Mouse (Mus musculus) embryonic facial prominence, embryonic 13.5 days (tissue): ENCODE data around the gene Tshz2. TPM values are rescaled to one million over a fixed set of nuclear protein-coding genes. Genes with fewer than 3 reads are reported as not detected.

Source experiments
- ATAC-seq: fragments of 200-750 bp; cut with Nextera tagmentation; 2 replicates; pipeline ENCODE4 v1.8.0; 2017; ENCODE audit warnings: low read depth; ENCODE audit not compliant: insufficient number of reproducible peaks, insufficient read depth, low FRiP score, low TSS enrichment
- H3K27ac ChIP-seq: fragments of 300-500 bp; sonication (generic); 2 replicates; pipeline ENCODE4 v1.5.1; 2015; ENCODE audit warnings: moderate library complexity, mild to moderate bottlenecking, inconsistent platforms
- H3K27me3 ChIP-seq: fragments of 300-500 bp; sonication (generic); 2 replicates; pipeline ENCODE4 v1.6.1; 2015; ENCODE audit warnings: mild to moderate bottlenecking, inconsistent platforms
- H3K36me3 ChIP-seq: fragments of 300-500 bp; sonication (generic); 2 replicates; pipeline ENCODE4 v1.6.1; 2015; ENCODE audit warnings: mild to moderate bottlenecking, inconsistent platforms
- H3K4me1 ChIP-seq: fragments of 300-500 bp; sonication (generic); 2 replicates; pipeline ENCODE4 v1.6.1; 2015; ENCODE audit warnings: inconsistent platforms
- H3K4me2 ChIP-seq: fragments of 300-500 bp; sonication (generic); 2 replicates; pipeline ENCODE4 v1.6.1; 2015; ENCODE audit warnings: moderate library complexity, mild to moderate bottlenecking, inconsistent platforms
- H3K4me3 ChIP-seq: fragments of 300-500 bp; sonication (generic); 2 replicates; pipeline ENCODE4 v1.5.1; 2015; ENCODE audit warnings: mild to moderate bottlenecking, inconsistent platforms
- H3K9ac ChIP-seq: fragments of 300-500 bp; sonication (generic); 2 replicates; pipeline ENCODE4 v1.6.1; 2015; ENCODE audit warnings: mild to moderate bottlenecking, inconsistent platforms
- H3K9me3 ChIP-seq: fragments of 300-500 bp; sonication (generic); 2 replicates; pipeline ENCODE4 v1.6.1; 2016; ENCODE audit warnings: inconsistent platforms
- WGBS: fragments of 180-500 bp; shearing (Covaris S2); methylation state at CpG from one replicate; pipeline ENCODE4 v1.1.7; 2015; ENCODE audit warnings: mixed read lengths; 5-methylcytosine and 5-hydroxymethylcytosine counted together
- polyA plus RNA-seq: library from polyadenylated mRNA; unstranded; fragments of >200 nt; fragmentation: Nextera tagmentation; extraction: Ambion mirVana; gene quantifications from 2 replicates; pipeline ENCODE4 v1.2.1, GENCODE M21; 2015

Gene Tshz2
- polyA plus RNA-seq, 1 experiment from 2014 or later: 10.2 TPM

DNA sequence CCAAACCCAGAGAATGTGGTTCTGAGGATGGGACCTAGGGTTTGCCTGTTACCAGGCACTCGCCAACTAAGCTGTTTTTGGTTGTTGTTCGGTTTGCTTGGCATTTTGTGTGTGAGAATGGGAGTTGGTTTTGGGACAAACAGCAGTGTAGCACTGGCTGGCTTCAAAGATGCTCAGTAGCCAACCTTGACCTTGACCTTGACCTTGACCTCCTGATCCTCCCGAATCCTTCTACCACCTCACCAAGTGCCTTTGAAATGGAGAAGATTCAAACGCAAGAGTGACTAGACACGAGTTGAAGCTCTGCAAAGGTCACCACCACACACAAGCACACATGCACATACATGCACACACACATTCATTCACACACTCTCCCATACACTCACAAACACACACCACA lies 470.5 kb downstream of the Tshz2 start:
- H3K4me3 ChIP-seq: no peak overlapping the region
- no peak overlapping the region for H3K27ac ChIP-seq
- peaks cover 14% of the 10 kb centered on the region for H3K36me3 ChIP-seq
- no peak for ATAC-seq
- H3K4me2 ChIP-seq: no peak overlapping the region
- H3K9me3 ChIP-seq: no peaks in the 10 kb centered on the region
- peaks cover 10% of the 10 kb centered on the region; the same call in 1 of the 2 replicates for H3K4me1 ChIP-seq
- H3K9ac ChIP-seq: no peak overlapping the region
- no peaks in the 10 kb centered on the region for H3K27me3 ChIP-seq
- 77% methylated on average over 5 of the region's 5 CpGs for WGBS

DNA sequence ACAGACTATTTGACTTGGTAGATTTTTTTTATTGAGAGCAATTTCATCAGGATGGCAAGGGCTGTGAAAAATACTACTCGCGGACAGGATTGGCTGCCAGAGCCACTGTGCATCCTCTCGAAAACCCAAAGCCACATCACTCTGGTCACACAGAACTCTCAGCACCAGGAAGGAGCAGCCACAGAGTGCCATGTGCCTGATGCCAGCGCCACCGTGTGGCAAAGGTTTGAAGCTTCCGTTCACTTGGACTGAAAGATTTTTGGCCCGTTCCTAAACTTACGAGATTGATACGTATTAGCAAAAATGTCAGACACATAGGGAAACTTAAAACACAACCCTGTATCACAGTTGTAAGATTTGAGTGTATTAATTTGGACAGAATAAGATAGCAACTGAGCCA lies 471.0 kb downstream of the Tshz2 start:
- WGBS: 47% methylated on average over 9 of the region's 9 CpGs
- H3K9ac ChIP-seq: no peak overlapping the region

DNA sequence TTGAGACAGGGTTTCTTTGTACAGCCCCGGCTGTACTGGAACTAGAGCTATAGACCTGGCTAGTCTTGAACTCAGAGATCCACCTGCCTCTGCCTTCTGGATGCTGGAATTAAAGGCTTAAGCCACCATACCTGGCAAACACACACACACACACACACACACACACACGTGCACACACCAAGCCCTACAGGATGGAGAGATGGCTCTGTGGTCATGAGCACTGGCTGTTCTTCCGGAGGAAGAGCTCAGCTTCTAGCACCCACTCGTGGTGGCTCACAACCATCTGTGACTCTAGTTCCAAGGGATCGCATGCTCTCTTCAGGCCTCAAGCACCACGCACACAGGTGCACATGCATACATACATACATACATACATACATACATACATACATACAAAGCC lies 471.6 kb downstream of the Tshz2 start:
- WGBS: 86% methylated on average over 6 of the region's 6 CpGs
- no peaks in the 10 kb centered on the region for H3K27me3 ChIP-seq
- no peak for ATAC-seq
- no peak overlapping the region for H3K4me3 ChIP-seq
- H3K9me3 ChIP-seq: no peaks in the 10 kb centered on the region
- peaks cover 10% of the 10 kb centered on the region; the same call in 1 of the 2 replicates for H3K4me1 ChIP-seq
- peaks cover 19% of the 10 kb centered on the region for H3K36me3 ChIP-seq
- no peak overlapping the region for H3K4me2 ChIP-seq
- H3K9ac ChIP-seq: no peak overlapping the region
- H3K27ac ChIP-seq: no peak overlapping the region

More for the DNA sequence above, 471.0 kb downstream of the Tshz2 start:
- H3K27me3 ChIP-seq: no peaks in the 10 kb centered on the region
- no peak overlapping the region for H3K4me2 ChIP-seq
- no peak overlapping the region for H3K4me3 ChIP-seq
- H3K27ac ChIP-seq: no peak overlapping the region
- H3K9me3 ChIP-seq: no peaks in the 10 kb centered on the region
- peaks cover 14% of the 10 kb centered on the region for H3K36me3 ChIP-seq
- peaks cover 10% of the 10 kb centered on the region; the same call in 1 of the 2 replicates for H3K4me1 ChIP-seq
- ATAC-seq: no peak

DNA sequence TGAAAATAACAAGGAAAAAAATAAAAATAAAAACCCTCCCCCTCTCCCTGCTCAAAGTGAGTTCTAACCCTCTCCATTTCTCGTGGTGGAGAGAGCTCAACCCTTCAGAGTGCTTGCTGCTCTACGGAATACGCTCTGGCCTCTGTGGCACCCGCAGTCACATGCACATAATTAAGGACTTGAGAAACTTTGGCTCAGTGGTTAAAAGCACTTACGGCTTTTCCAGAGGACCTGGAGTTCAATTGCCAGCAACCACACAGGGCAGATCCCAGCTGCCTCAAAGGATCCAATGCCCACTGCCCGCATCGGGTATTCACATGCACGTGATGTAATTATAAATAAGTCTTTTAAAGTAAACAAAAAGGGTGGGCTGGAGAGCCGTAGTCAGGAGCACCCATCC lies 473.2 kb downstream of the Tshz2 start:
- Histone ChIP-seq H3K4me1 (peaks cover 10% of the 10 kb centered on the region; the same call in 1 of the 2 replicates), H3K36me3 (peaks cover 35% of the 10 kb centered on the region), H3K4me2 (no peak overlapping the region), H3K9me3 (no peaks in the 10 kb centered on the region), H3K4me3 (no peak overlapping the region), H3K9ac (no peak overlapping the region), H3K27me3 (no peaks in the 10 kb centered on the region), H3K27ac (no peak overlapping the region)
- ATAC-seq: no peak; the same call in 1 of the 2 replicates
- WGBS: 44% methylated on average over 9 of the region's 9 CpGs

DNA sequence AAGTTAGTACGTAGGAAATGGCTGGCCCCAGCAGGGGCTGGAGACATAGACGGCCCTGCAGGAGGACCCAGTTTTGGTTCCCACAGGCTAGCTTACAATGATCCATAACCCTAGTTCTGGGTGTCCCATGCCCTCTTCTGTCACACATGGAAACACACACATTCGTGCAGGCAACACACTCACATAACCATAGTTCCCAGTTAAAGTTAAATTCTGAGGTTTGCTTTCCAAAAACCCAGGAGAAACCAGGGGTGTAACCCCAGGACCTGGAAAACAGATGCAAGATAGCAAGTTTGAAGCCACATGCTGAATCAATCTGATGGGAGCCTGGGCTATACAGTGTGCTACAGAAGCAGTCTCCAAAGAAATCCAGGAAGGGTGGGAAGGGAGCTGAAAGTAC lies 475.0 kb downstream of the Tshz2 start:
- peaks cover 10% of the 10 kb centered on the region; the same call in 1 of the 2 replicates for H3K4me1 ChIP-seq
- H3K4me3 ChIP-seq: no peak overlapping the region
- no peaks in the 10 kb centered on the region for H3K9me3 ChIP-seq
- no peak for ATAC-seq
- H3K9ac ChIP-seq: no peak overlapping the region
- H3K4me2 ChIP-seq: no peak overlapping the region
- H3K27ac ChIP-seq: no peak overlapping the region
- H3K27me3 ChIP-seq: no peaks in the 10 kb centered on the region
- WGBS: 84% methylated on average over 3 of the region's 3 CpGs
- peaks cover 53% of the 10 kb centered on the region for H3K36me3 ChIP-seq

DNA sequence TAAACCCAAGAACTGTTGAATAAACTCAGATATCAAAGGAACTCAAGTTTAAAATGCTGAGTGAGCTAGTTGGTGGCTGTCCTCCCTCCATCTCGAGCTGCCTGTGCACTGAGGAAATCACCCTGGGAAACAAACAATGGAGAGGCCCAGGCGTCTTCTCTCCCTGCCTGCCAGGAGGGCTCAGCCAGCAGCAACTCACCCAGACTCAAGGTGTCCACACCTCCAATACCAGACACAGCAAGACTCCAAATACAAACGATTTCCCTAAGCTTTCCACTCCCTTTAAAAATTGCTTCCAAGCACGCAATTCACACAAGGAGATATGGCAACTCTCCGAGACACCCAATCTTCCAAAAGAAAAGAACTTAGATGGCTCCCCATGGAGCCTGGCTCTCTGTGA lies 476.7 kb downstream of the Tshz2 start:
- Histone ChIP-seq H3K27ac (no peak overlapping the region), H3K4me2 (no peak overlapping the region), H3K27me3 (no peaks in the 10 kb centered on the region), H3K4me1 (peaks cover 10% of the 10 kb centered on the region; the same call in 1 of the 2 replicates), H3K36me3 (peaks cover 70% of the 10 kb centered on the region), H3K9ac (no peak overlapping the region), H3K4me3 (no peak overlapping the region), H3K9me3 (no peaks in the 10 kb centered on the region)
- WGBS: 65% methylated on average over 5 of the region's 5 CpGs
- ATAC-seq: no peak

DNA sequence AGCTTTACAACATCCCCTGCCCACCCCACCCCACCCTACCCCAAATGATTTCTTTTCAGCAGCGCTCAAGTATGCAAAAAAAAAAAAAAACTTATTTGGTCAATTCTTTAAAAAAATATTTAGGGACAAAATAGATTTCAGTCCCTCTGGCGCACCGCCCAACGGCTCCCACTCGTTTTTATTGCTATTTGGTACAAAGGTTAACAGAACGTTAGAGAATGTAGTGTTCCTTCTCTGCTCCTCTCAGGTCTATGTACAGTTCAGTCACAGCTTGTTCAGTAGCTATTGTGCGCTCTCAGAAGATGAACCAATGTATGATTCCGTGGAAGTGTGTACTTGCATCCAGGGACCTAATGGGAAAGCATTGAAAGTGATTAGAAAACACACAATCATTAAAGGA lies 477.5 kb downstream of the Tshz2 start:
- H3K36me3 ChIP-seq: peaks cover 78% of the 10 kb centered on the region

DNA sequence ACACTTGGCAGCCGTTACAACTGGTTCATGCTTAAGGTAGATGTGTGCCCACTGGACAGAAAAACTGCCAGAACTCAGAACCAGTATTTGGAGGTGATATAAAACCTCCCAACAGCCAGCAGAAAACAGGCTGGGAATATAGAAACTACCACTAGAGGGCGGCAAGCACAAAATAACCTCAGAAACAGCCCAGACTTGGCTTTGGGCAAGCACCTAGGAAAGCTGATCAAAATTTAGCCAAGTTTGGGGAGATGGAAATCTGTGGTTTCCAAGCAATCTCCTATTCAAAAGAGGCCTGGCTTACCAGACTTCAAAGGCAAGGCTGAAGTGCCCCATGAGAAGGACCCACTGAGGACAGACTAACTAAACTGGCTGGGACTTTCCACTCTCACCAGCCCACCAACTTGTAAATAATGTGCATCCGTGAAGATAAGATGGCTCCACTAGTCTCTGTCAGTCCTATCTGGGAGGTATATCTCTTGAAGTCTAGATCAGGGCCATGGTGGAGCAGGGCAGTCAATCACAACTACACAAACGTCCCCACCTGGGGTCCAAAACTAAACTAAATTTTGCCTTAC lies 484.0 kb downstream of the Tshz2 start:
- Histone ChIP-seq H3K27ac (peak overlapping the region; percentile 2; the same call in 1 of the 2 replicates), H3K9me3 (no peaks in the 10 kb centered on the region), H3K36me3 (peaks cover 83% of the 10 kb centered on the region), H3K4me2 (no peak overlapping the region), H3K27me3 (no peaks in the 10 kb centered on the region), H3K4me1 (peaks cover 20% of the 10 kb centered on the region), H3K9ac (no peak overlapping the region), H3K4me3 (no peak overlapping the region)
- 50% methylated on average over 4 of the region's 4 CpGs for WGBS
- ATAC-seq: no peak

More for the DNA sequence above, 477.5 kb downstream of the Tshz2 start:
- no peak for ATAC-seq
- H3K9ac ChIP-seq: no peak overlapping the region
- peaks cover 10% of the 10 kb centered on the region; the same call in 1 of the 2 replicates for H3K4me1 ChIP-seq
- H3K27ac ChIP-seq: no peak overlapping the region
- no peak overlapping the region for H3K4me3 ChIP-seq
- WGBS: 86% methylated on average over 8 of the region's 8 CpGs
- no peaks in the 10 kb centered on the region for H3K27me3 ChIP-seq
- no peaks in the 10 kb centered on the region for H3K9me3 ChIP-seq
- no peak overlapping the region for H3K4me2 ChIP-seq

DNA sequence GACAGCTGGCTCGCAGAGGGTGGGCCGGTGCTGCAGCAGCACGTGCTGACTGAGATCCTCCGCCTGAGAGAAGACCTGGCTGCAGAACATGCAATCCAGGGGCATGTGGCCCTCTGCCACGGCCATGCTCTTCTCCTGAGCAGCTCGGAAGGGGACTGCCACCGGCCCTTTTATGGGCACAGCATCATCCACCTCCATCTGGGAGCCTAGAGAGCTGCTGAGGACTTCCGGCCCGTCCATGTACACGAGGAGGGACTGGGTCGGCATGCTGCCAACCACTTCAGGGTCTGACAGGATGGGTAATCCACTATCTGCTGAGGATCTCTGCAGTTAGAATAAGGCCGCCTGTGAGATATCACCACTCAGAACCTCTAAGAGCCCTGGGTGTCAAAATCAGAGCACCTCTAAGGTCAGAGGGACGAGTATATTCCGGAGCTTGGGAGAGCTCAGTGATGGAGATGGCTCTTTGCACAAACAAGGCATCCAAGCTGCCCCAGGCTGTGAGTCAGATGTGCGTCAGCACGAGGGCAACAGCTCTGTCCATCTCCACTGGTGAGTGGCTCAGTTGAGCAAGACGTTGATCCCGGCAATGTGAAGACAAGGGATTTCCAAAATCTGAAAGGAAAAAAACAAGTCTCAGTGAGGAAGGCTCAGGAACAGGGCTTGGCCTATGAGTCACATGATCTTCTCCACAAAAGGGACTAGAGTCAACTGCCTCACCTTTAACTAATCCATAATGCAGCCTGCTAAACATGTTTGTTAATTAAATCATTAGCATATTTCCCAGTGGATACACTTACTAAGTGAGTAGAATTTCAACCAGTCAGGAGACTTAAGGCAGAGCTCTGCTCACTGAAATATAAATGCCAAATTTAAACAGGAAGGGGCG lies 487.6 kb downstream of the Tshz2 start:
- 90% methylated on average over 19 of the region's 19 CpGs for WGBS
- Histone ChIP-seq H3K27ac (no peak overlapping the region), H3K9ac (no peak overlapping the region), H3K9me3 (no peaks in the 10 kb centered on the region), H3K4me3 (no peak overlapping the region), H3K4me2 (no peak overlapping the region), H3K27me3 (no peaks in the 10 kb centered on the region), H3K4me1 (peaks cover 25% of the 10 kb centered on the region), H3K36me3 (peaks cover 59% of the 10 kb centered on the region)
- no peak for ATAC-seq

Other genes with a start within 250 kb of the Tshz2 start
- gene Gm11011, start 45.3 kb upstream of the Tshz2 start, polyA plus RNA-seq: not detected in 2 replicates